Mouse (Mus musculus) embryonic fibroblast, embryonic 13.5 days (primary cell): ENCODE results near the gene Lrba.

Source experiments
- CTCF ChIP-seq: IDR thresholded peaks from 2 replicates; pipeline ENCODE4 v1.5.1; 2011; ENCODE audit warnings: mild to moderate bottlenecking, control low read depth, low read length, moderate library complexity, borderline replicate concordance; ENCODE audit not compliant: insufficient read depth
- POLR2A ChIP-seq: IDR thresholded peaks from 2 replicates; pipeline ENCODE4 v1.6.1; 2011; ENCODE audit warnings: low read depth, mild to moderate bottlenecking, control low read depth, low read length, moderate library complexity

DNA sequence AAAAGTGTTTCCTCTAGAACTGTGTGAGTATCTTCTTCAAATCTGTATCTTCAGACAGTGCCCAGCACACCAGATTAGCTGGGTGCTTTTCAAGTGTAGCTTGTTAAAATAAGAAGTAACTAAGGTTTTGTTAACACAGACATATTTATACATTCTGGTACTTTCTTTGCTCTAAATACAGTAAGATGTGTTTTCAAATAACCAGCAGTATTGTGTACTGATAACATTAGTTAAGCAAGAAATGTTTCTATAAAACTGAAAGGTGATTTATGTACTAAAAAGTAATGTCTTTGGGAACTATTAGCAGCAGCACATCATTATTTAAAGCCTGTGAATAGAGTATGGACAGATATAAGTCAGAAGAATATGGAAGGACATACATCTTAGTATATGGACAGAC lies 417.3 kb downstream of the Lrba start:
- TF ChIP-seq POLR2A = no peak
- no peak for TF ChIP-seq CTCF
